Mouse (Mus musculus) adrenal gland, postnatal 0 days (tissue): Measurements from ENCODE around the gene H2al2a. TPM values are rescaled to one million over a fixed set of nuclear protein-coding genes. Genes with fewer than 3 reads are reported as not detected.

Source experiments
- polyA plus RNA-seq: library from polyadenylated mRNA; unstranded; fragments of >200 nt; fragmentation: Nextera tagmentation; extraction: Ambion mirVana; gene quantifications from 2 replicates; pipeline ENCODE4 v1.2.1, GENCODE M21; 2015

H2al2a gene
- not detected in 2 replicates for polyA plus RNA-seq

GRCm38 (mm10) chr2:17996858-17997257 lies at the start of gene H2al2a:
Gene H2al2a (minus strand): TSS chr2:17996958.

GRCm38 (mm10) chr2:18037491-18037890 lies 40.7 kb upstream of the H2al2a start, which contains the start of gene A930004D18Rik:
Gene A930004D18Rik (minus strand): TSS chr2:18037737.

Other genes with a start within 250 kb of the H2al2a start
- 8.0 and 8.3 TPM in 2 replicates for gene A930004D18Rik, start 40.8 kb upstream of the H2al2a start, polyA plus RNA-seq
- 2.6 and 3.2 TPM in 2 replicates for gene Skida1, start 52.1 kb upstream of the H2al2a start, polyA plus RNA-seq
- 26.1 and 33.0 TPM in 2 replicates for gene Mllt10, start 58.3 kb upstream of the H2al2a start, polyA plus RNA-seq